Mouse (Mus musculus) C2C12 (cell line): ENCODE results near the gene Nampt.

Experiments used
- CEBPB ChIP-seq: IDR thresholded peaks from one replicate; pipeline ENCODE4 v1.6.1; 2011; ENCODE audit warnings: low read depth, mild to moderate bottlenecking, control low read depth, moderate library complexity
- CTCF ChIP-seq: IDR thresholded peaks from one replicate; pipeline ENCODE4 v1.5.1; 2011; ENCODE audit not compliant: control insufficient read depth, insufficient read depth, insufficient read length
- MYOD1 ChIP-seq: IDR thresholded peaks from one replicate; pipeline ENCODE4 v1.6.1; 2011; ENCODE audit warnings: low read depth; ENCODE audit not compliant: control insufficient read depth, insufficient read length
- USF1 ChIP-seq: IDR thresholded peaks from one replicate; pipeline ENCODE4 v1.6.1; 2011; ENCODE audit warnings: low read depth, mild to moderate bottlenecking, control low read depth, moderate library complexity

- TF ChIP-seq CTCF: no peak
- no peak for TF ChIP-seq CEBPB
- TF ChIP-seq MYOD1: no peak
- TF ChIP-seq USF1: no peak
Measured at GRCm38 (mm10) chr12:32884356-32884755, 65.0 kb downstream of the Nampt start.
